22 mouse cellular contexts compared by ENCODE assay signal in the genomic region with DNA sequence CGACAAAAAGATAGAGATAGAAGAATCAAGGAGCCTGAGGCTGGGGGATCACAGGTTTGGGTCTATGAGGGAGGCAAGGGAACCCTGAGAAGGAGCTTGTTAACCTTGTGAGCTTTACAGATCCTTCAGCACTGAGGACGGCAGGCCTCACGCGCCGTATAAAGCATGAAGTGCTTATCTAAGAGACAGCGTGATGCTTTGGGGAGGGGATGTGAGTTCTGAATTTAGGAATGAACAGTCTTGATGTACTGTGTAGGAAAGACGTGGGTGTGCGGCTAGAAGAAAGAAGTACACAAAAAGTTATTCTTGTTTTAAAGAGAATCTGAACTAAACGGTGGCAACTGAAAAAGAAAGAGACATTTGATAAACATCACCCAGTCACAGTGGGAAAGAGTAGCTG. TPM values are rescaled to one million over a fixed set of nuclear protein-coding genes. Genes with fewer than 3 reads are reported as not detected.
"Had no signal": no experiment of that assay in that cellular context is flagged by ENCODE, and none has a peak within 500 bp of the region (broad histone marks: within the 10 kb centered on the region; RNA-seq: fewer than 3 reads in every experiment).

No protein-coding gene starts in this region.

- H3K27ac ChIP-seq: kidney, postnatal 0 days; limb, embryonic 10.5 days; limb, embryonic 13.5 days; liver, embryonic 12.5 days; liver, embryonic 15.5 days; lung, embryonic 15.5 days; midbrain, embryonic 10.5 days; midbrain, embryonic 13.5 days; stomach, postnatal 0 days had no signal

- H3K27me3 ChIP-seq: limb, embryonic 13.5 days; lung, embryonic 15.5 days; midbrain, embryonic 13.5 days had no signal

- DNase-seq: kidney, adult 2 months; kidney, postnatal 25 days; liver; lung, adult 18-20 months; lung, postnatal 10 days; lung, postnatal 36 days; right cerebral cortex, postnatal 4 days; thymus, postnatal 25 days had no signal

- ATAC-seq: intestine, postnatal 0 days; liver, embryonic 12.5 days; midbrain, embryonic 13.5 days; midbrain, embryonic 16.5 days had no signal

- H3K36me3 ChIP-seq: liver, embryonic 15.5 days; lung, embryonic 15.5 days had no signal

- H3K4me2 ChIP-seq: limb, embryonic 13.5 days; liver, embryonic 12.5 days; liver, embryonic 15.5 days; lung, embryonic 15.5 days; midbrain, embryonic 13.5 days had no signal

- H3K4me3 ChIP-seq: limb, embryonic 10.5 days; limb, embryonic 13.5 days; liver, embryonic 12.5 days; liver, embryonic 15.5 days; lung, embryonic 15.5 days; megakaryocyte, embryonic 14.5 days; midbrain, embryonic 10.5 days; midbrain, embryonic 13.5 days; myocyte had no signal

- H3K9ac ChIP-seq: limb, embryonic 13.5 days; liver, embryonic 12.5 days; liver, embryonic 15.5 days; lung, embryonic 15.5 days; midbrain, embryonic 13.5 days had no signal

- H3K9me3 ChIP-seq: limb, embryonic 10.5 days; limb, embryonic 13.5 days; liver, embryonic 12.5 days; liver, embryonic 15.5 days; lung, embryonic 15.5 days; megakaryocyte, embryonic 14.5 days; midbrain, embryonic 10.5 days; midbrain, embryonic 13.5 days had no signal

RNA-seq across cellular contexts. Expression of a gene that starts 3.3 kb away (rescaled TPM):
- total RNA-seq: monocyte, adult 5-6 weeks had no signal
